Comparison of ENCODE assay signal across 8 mouse cellular contexts in genomic region chr10:84440541-84441433, GRCm38 (mm10). TPM values are rescaled to one million over a fixed set of nuclear protein-coding genes. Genes with fewer than 3 reads are reported as not detected.
DNase-seq lines count a peak whose midpoint lies in the region; ATAC-seq lines count a peak whose summit lies in the region.

Gene Nuak1 (minus strand): TSS chr10:84440597.

- H3K27me3 ChIP-seq in hindbrain, embryonic 14.5 days (ENCODE audit: control insufficient read depth, insufficient read depth, low read length), result no peaks in the 10 kb centered on the region

- under 1% methylated on average over 56 of the region's 94 CpGs for WGBS in hindbrain, embryonic 14.5 days

- H3K4me1 ChIP-seq in hindbrain, embryonic 14.5 days (replicated peaks; ENCODE audit: control insufficient read depth, insufficient read depth, low read length), result peaks cover 47% of the 10 kb centered on the region

- no peaks in the 10 kb centered on the region for H3K36me3 ChIP-seq in hindbrain, embryonic 14.5 days (replicated peaks; ENCODE audit: control insufficient read depth, insufficient read depth)

- peak within 1 kb of the TSS; percentile 83 for H3K4me3 ChIP-seq in hindbrain, embryonic 14.5 days (replicated peaks; ENCODE audit: low read length)

- ATAC-seq in hindbrain, embryonic 14.5 days (ENCODE audit: low FRiP score), result peak; percentile 87

- DNase-seq in NIH3T3 (ENCODE audit: low read depth), result peak; percentile 95
- peak; percentile 95 to 98 for DNase-seq in cerebellum, postnatal 10 days
- peak; percentile 85 to 86 for DNase-seq in frontal cortex, postnatal 36 days (ENCODE audit: low spot score in 2 of 2)
- DNase-seq in hindbrain, embryonic 14.5 days (ENCODE audit: low spot score), result peak; percentile 88
- peak; percentile 86 to 93 for DNase-seq in left cerebral cortex, adult 18-20 months (ENCODE audit: low spot score in 2 of 2)
- peak; percentile 92 to 96 for DNase-seq in lung, postnatal 4 days
- DNase-seq in right cerebral cortex, adult 18-20 months, result peak; percentile 91
- peak; percentile 84 for DNase-seq in urinary bladder, adult 2 months (ENCODE audit: low spot score)

- H3K27ac ChIP-seq in hindbrain, embryonic 14.5 days, result peak within 1 kb of the TSS; percentile 98

- H3K9me3 ChIP-seq in hindbrain, embryonic 14.5 days (ENCODE audit: control insufficient read depth, low read length), result no peaks in the 10 kb centered on the region

- peak within 1 kb of the TSS; percentile 91 for H3K4me2 ChIP-seq in hindbrain, embryonic 14.5 days (replicated peaks)

- H3K9ac ChIP-seq in hindbrain, embryonic 14.5 days, result peak within 1 kb of the TSS; percentile 99

RNA-seq across cellular contexts. Expression of gene Nuak1, which starts in this region (rescaled TPM):
- 4.9 TPM in 2 replicates for polyA plus RNA-seq in hindbrain, embryonic 14.5 days (2014; fragmentation: Nextera tagmentation; extraction: Ambion mirVana)
- 10 to 100 TPM; 87.8 to 89.7 TPM for total RNA-seq in left cerebral cortex, adult 18-20 months (2021)
- 7.6 and 9.1 TPM in 2 replicates for polyA plus RNA-seq in urinary bladder, adult 2 months (2012; rRNA removed)

Comparison
In these comparisons a context has a peak if more than half of its experiments do, and no peak if none do; other contexts are left out.
1. Peak in every context shown above with its lines: DNase-seq, ATAC-seq, H3K4me3 ChIP-seq and H3K27ac ChIP-seq.